Mouse (Mus musculus) thymus, postnatal 14 days (tissue): Measurements from ENCODE around the gene Madcam1.

Experiments
- DNase-seq: peaks from one replicate; pipeline ENCODE4 v3.0.0; 2021

Madcam1 gene

DNA sequence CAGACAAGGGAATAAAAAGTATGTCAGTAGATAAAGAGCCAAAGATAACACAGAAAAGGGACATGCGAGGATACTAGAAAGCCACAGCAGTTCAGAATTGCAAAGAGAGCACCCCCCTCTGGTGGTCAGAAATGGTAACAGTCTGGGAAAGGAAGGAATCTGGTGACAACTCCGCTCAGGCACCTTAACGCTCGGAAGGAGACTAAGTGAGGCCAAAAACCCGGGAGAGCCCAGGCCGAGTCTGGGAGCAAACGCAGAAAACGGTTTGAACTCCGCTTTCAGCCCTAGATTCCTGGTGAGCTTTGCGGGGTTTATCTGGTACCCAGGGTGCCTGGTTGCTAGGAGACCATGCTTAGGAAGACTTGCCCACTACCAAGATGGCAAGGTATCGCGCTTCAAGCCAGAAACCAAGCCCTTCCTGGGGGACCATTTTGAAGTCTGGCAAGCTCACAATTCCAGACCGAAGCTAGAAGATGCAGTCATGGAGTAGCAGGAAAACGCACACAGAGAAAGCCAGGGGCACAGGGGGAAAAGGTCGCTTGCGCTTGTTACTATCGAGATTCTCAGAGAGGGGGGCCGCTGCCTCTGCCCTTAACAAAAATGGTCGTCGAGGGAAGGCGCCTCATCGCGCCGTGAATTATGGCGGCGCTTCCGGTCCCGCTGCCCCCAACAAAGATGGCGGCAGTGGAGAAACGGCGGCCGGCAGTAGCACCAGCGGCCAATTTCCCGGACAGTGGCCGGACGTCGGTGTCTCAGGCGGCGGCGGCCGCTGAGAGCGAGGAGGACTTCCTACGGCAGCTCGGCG lies 4.6 kb downstream of the Madcam1 start, which contains the start of gene Tpgs1:
Tpgs1 (plus strand) TSS at position 599 of the 805 bp plus-strand sequence.
- peak; percentile 88 for DNase-seq

DNA sequence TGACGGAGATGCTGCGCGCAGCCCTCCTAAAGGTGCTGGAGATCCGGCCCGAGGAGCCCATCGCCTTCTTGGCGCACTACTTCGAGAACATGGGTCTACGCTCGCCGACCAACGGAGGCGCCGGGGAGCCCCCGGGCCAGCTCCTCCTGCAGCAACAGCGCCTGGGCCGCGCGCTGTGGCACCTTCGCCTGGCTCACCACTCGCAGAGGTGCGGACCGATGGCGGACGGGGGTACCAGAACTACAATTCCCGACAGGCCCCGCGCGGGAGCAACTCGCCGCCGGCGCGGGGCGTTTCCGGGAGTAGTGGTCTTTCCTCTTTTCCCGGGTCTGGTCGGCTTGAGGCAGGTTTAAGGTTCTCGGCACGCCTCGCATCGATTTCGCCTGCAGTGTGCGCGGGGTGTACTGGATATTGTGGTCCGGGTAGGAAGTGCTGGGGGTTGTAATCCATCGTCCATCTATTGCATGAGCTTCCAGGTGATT lies 5.3 kb downstream of the Madcam1 start:
- peak; percentile 86 for DNase-seq

DNA sequence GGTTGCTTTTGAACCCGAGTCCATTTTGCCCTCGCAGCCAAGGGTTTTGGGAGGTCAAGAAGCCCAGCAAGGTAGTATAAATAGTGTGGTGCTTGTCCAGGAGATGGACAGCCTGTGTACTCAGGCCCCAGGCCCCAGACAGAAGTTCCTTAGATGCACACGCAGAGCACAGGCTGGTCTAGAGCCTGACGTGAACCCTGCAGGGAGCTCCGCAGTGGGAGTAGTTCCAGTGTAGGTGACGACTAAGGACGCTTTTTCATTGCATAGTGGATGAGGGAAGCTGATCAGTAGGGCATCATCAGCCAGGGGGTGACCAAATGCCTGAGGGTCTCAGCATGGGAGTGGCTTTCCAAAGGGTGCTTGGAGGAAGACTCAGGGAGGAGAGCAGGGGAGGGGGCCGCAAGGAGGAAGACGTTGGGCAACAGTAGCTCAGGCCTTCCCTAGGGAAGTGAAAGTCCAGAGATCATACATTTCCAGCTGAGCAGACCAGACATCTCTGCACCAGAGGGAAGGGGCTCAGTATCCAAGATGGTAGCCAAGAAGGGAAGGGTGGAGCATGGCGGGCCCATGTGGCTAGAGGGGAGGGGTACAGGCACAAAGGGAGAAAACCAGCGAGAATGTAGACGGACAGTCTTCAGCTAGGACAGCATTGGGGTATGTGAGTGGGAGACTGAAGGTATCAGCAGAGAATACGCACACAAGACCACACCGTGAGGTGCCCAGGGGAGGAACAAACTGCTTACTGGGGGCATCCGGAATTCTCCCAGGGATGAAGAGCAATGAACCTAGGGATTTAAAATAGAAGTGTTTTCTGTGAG lies 5.9 kb downstream of the Madcam1 start:
- DNase-seq, result no peak

DNA sequence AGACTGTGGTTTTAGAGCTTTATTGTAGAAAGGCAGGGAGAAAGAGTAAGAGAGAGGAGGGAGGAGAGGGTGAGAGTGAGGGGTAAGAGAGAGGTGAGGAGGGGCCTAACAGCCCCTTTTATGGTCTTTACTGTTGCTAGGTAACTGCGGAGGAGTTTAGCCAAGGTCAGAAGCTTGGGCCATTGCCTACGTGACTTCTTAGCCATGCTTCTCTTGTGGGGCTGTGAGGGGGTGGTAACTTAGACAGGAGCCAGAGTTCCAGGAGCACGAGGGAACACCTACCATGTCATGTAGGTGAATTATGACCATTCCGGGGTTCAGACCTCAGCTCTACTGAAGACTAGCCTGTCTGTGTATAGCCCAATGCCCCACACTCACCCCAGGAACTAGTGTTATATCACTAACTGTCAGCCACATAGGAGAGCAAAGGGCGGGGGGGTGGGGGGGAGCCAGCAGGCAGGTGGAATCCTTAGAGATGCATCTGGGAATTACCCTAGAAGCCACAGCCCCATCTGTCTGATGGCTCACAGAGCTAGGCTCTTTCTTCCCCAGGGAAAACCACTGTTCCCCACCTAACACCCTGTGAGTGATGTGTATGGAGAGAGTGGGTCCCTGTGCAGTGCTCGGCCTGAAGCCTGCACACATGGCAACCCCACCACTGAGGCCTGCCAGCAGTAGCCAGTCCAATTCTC lies 7.2 kb downstream of the Madcam1 start:
- DNase-seq, result no peak

DNA sequence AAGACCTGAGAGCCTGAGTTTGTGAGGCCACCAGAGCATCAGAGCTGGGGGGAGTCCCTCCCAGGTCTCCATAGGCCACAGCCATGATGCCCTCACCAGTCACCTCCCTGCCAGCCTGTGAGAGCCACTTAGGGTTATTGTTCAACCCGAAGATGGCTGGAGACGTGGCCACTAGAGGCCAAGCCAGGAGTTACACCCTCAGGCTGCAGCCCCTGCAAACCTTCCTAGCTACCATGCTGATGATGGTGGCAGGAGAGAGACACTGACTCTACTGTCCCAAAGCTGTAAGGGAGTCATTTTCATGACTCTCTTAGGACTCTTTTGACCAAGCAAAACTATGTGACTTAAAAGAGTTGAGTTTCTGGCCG lies 7.7 kb downstream of the Madcam1 start:
- no peak for DNase-seq

DNA sequence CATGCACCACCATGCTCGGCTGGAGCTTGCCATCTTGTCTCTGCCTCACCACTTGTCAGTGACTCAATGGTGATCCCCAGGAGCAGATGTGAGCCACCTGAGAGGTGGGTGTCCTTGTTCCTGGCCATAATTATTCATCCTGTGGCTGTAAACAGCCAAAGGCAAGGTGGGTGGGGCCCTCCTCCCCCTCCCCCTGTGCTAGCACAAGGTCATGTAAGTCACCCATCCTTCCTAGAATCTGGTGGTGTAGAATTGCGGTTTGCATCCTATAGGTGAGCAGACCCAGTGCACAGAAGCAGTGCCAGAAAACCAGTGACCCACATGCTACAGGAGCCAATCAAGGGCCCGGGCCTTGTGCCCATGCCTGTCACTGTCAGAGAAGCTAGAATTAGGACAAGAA lies 8.7 kb downstream of the Madcam1 start:
- DNase-seq, result no peak

DNA sequence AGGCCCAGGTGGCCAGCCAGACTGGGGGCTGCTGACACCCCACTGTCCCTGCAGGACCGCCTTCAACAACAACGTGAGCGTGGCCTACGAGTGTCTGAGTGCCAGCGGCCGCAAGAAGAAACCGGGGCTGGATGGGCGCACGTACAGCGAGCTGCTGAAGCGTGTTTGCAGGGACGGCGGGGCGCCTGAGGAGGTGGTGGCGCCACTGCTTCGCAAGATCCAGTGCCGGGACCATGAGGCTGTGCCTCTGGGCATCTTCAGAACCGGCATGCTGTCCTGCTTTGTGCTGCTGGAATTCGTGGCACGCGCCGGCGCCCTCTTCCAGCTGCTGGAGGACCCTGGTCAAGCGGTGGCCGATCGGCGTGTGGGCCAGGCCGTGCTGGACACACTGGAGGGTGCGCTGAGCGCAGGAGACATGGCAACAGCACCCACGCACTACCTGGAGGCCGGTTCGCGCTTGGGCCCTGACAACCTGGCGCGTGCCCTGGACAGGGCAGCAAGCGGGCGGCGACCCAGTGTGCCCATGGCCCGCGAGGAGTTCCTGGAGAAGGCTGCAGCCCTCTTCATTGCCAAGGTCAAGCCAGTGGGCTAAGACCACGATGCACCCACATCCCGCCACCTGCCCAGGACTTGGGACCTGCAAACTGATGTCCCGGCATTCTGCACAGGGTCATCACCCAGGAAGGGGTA lies 11.1 kb downstream of the Madcam1 start:
- no peak for DNase-seq

DNA sequence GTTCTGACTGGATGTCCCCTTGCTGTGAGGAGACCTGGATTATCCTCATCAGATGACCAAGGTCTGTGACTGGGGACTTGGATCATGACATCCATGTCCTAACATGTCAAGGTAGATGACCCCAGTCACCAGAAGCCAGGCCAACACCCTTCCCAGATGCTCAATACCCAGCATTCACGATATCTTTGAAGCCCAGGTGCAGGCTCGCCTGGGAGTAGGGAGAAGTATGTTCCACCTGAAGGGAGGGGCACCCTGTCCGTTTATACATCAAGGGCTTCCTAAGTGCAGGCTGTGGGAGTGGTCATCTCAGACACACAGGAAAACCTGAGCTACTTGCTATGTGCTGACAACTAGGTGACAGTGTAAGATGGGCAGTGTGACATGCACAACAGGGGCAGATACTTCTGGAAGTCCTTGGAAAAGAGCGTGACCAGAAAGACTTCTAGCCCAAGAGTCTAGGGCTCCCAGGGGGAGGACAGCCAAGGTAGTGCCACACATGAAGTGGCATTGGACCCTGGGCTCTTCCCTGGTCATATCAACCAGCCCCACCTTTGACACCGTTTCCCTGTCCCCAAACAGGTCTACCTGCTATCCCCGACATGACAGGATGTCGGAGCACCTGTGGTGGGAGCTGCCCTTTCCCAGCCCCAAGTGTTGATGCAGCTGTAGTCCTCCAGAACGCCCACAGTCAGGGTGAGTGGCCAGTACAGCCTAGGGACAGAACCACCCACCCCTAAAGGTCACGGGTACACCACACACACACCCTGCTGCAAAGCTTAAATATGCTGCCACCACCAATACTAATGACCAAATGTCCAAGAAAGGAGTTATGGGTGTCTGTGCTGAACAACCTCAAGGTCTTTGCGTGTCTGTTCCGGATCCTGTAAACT lies 16.5 kb downstream of the Madcam1 start:
- DNase-seq, result peak; percentile 43

DNA sequence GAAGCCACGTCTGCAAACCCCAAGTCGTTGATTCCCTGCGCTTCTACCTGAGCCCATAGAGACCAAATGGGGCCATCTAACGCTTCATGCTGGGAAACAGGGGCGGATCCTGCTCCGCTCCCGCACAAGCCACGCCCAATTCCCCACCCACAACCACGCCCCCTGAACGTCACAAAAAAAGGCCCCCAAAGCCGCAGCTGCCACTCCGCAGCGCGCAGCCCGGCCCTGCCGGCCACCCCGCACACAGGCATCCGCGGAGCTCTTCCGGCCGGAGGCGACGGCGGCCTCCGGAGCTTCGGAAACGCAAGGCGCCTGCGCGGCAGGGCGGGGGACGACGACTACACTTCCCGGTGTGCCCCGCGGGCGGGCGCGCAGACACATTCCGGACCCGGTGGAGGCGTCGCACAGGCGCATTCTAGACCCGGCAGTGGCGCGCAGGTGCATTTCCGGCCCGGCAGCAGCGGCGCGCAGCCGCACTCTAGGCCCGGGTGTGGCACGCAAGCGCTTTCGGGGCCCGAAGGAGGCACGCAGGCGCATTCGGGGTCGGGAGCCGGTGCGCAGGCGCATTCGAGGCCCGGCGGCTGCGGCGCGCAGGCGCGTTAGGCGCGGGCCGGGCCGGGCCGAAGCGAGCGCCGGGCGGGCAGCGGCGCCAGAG lies 17.4 kb downstream of the Madcam1 start, which contains the start of gene Cdc34:
Cdc34 (plus strand) TSS at position 605 of the 655 bp plus-strand sequence.
- peak; percentile 99 for DNase-seq

DNA sequence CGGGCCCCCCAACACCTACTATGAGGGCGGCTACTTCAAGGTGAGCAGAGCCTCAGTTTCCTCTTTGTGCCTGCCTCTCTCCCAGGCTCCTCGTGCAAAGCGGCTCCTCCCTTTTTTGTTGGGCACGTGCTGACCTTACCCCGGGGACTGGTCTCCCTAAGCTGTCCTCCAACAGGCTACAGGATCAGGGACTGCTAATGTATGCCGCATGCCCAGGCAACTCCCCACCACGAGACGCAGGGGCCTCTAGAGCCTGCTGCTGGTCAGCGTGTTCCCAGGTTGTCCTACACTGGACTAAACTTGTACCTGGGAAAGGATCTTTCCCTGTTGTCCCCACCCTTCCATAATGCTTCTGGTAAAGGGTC lies 18.2 kb downstream of the Madcam1 start:
- DNase-seq, result peak; percentile 48

DNA sequence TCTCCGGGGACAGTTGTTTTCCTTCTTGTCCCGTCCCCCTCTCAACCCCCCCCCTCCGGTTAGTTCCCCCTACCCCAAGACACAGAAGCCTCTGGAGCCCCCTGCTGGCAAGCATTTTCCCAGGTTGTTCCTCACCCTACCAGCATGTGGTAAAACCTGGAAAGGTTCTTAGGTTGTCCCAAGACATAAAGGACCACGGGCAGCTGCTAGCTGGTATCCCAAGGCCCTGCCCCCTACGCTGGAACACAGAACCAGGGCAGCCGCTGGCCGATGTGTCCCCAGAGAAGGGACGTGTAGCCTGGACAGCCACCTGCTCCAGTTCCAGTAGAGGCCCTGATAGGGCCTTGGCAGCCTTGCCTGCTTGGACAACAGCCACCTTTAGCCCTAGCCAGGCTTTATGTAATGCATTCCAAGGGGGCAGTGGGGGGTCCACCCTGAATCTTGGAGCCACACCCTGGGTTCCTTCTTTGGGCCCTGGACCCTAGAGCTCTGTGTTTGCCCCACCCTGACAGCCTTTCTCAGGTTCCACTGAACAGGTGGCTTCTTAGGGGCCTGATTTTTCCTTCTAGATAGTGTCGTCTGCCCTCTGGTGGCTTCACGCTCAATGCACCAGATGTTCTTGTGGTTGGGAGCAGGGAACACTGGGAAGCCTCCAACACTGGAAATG lies 18.7 kb downstream of the Madcam1 start:
- peak; percentile 78 for DNase-seq

DNA sequence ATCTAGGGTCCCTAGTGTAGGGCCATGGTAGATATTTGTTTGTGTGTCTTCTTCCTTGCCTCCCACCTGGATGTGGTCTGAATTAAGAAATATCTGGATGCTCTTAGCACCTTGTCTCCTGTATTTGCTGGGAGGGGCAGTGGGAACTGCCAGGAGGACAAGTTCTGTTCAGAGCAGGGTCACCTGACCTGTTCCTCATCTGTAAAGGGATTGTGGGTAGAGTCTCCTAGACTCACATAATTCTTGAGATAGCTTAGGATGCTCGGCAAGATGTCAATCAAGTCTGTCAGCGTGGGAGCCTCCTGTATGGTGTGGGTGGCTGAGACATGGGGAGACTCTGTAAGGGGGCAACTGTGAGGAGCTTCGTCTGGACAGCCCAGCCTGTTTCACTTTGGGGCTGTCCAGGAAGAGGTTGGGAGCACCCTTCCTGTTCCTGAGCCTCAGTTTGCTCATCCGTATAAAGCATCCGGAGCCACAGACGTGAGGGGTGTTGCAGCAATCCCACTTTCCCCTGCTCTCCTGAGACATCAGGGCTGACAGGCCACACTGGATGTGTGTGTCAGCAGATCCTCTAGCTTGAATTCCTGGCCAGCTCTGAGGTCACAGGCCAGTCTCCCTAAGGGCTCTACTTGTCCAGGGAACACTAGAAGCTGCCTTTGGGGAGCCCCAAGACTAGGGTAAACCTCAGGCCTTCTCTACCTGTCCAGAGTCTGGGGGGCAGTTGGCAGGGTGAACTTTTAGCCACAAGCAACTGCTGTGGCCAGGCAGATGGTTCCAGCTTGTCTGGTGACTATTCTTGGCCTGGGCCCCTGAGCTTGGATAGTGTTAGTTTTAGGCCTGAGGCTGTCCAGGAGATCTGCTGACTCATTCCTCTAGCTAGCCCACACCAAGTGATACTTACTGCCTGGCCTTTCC lies 19.6 kb downstream of the Madcam1 start:
- no peak for DNase-seq

DNA sequence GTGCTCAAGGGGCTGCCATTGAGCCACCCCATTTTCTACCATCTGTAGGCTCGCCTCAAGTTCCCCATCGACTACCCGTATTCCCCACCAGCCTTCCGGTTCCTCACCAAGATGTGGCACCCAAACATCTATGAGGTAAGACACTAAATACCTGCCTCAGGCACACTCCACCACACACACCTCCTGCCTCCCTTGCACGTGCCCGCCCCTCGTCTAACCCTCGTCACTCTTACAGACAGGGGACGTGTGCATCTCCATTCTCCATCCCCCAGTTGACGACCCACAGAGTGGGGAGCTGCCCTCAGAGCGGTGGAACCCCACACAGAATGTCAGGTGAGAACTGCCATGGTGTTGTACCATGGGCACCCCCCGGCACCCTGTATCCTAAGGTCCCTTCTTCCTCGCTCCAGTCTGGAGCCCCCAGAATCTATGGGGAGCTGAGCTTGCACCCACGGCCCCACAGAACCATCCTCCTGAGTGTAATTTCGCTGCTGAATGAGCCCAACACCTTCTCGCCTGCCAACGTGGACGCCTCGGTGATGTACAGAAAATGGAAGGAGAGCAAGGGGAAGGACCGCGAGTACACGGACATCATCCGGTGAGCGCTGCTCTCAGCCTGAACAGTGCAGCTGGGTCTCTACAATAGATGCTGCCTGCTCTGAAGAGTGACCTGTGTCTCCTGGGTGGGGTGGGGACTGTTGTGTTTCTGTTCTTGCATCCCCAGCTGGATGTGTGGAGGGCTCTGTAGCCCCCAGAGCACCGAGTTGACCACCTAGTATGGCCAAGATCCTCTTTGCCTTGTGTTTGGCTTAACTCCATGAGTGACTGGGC lies 20.6 kb downstream of the Madcam1 start:
- DNase-seq, result no peak

DNA sequence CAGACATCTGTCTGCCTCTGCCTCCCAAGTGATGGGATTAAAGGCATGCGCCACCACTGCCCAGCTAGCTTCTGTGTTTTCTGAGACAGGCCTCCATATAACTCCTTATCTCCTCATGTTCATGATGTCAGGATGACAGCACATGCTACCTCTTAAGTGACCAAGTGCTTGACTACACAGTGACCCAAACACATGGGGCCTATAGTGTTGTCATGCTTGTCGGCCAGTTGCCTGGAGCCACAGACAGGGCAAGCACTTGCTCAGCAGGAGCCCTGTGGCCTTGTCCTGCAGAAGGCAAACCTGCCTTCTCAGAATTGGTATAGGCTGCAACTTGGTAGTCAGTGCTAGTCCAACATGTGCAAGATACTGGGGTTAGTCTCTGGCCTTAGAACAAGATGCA lies 21.9 kb downstream of the Madcam1 start:
- no peak for DNase-seq

DNA sequence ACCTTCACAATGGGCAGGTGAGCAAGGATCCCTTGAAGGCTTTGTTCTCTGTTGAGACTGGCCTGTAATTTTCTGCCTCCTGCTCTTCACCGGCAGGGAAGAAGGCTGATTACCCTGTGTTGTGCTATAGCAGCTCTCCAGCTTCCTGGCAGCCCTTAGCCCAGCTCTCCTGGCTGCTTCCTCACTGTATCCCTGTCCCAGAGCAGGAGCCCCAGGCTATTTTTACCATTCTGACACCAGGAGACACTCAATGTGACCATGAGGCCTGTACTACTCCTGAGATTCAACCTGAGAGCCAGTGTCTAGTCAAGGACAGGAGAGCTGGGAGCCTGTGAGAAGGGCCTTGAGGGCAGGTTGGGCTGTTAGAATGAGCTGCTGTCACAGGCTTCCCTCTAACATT lies 22.3 kb downstream of the Madcam1 start:
- DNase-seq, result no peak

DNA sequence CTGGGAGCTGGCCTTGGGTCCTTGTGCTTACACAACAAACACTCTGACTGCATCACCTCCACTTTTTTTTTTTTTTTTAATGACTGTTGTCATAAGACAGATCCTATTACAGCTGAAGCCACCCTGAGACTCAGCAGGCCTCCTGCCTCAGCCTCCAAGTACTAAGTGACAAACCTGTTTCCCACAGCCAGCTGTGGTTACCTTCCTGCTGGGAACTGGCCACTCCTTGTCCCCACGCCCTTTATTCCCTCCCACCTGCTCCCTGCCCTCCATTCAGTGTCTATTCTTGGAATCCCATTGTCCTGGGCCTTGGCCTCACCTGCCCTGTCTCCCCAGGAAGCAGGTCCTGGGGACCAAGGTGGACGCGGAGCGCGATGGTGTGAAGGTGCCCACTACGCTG lies 23.2 kb downstream of the Madcam1 start:
- DNase-seq, result no peak

DNA sequence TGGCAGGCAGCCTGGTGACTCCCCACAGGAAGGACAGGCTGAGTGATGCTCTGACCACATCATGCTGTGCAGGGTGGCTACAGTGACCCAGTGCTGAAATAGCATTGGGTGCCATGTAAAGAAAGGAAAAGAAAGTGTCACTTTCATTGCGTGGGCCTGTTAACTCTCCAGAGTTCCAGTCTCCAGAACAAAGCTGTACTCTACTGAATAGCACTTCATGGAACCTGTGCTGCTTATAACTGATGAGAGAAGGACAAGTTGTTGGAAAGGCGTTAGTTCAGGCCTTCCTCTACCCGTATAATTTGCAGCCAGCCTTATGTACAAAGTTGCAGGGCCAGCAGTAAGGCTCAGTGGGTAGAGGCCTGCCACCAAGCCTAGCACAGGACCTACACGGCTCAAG lies 24.4 kb downstream of the Madcam1 start, which contains the start of gene Gzmm:
Gzmm (plus strand) TSS at position 301 of the 400 bp plus-strand sequence.
- DNase-seq, result no peak

DNA sequence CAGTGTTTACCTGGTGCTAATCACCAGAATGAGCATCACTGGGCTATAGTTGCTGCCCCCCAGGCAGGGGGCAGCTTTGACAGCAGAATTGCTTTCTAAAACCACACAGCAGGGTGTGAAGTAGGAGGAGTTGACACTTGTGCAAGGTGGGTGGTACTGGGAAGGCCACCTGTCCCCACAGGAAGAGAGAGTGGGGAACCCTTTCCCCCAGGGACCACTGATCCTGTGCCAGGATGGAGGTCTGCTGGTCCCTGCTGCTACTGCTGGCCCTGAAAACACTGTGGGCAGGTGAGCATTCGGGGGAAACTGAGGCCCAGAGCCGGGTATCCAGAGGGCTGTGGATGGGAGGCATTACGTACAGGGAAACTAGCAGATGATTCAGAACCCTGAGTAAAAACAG lies 24.8 kb downstream of the Madcam1 start:
- DNase-seq, result no peak
